Mouse (Mus musculus): ENCODE measurements around the gene Arl5c.

DNA sequence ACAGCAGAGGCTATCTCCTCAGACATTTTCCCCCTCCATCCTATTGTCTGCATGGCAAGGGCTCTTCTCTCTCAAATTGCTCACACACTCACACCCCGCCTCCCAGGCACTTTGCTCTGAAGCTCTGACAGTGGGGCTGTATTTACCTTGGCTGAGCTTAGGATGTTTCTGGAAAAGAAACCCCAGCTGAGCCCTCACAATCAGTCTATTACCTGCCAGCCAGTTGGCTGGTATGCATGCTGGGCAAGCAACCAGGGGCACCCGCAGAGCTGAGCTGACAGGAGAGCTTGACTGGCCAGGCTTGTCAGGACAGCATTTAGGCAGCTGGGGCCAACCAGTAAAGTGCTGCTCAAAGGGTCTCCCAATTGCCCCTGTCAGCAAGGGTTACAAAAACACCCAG, 28.9 kb downstream of the Arl5c start:
- no peak for TF ChIP-seq POLR2A (IDR thresholded peaks at IDR 0.05; ENCODE audit: borderline replicate concordance, insufficient read depth, low read length)
- no peak for TF ChIP-seq CTCF (IDR thresholded peaks at IDR 0.05; ENCODE audit: borderline replicate concordance, insufficient read depth, low read depth, low read length)

Measured in cerebellum, adult 2 months (tissue).